Mouse (Mus musculus) bone marrow macrophage, adult 2 months (primary cell): ENCODE measurements around the gene Zfp423. TPM values are rescaled to one million over a fixed set of nuclear protein-coding genes. Genes with fewer than 3 reads are reported as not detected.
"Not testable (repeated sequence)": the region's sequence is repeated elsewhere in the genome, so short reads cannot be mapped to it uniquely, and the experiment has no call there.

Experiments
- H3K27ac ChIP-seq: 2 replicates; pipeline ENCODE4 v1.5.1; 2012; ENCODE audit warnings: low read depth, low read length; ENCODE audit not compliant: insufficient read depth
- H3K4me1 ChIP-seq: 2 replicates; pipeline ENCODE4 v1.6.1; 2012; ENCODE audit warnings: low read length; ENCODE audit not compliant: control insufficient read depth, insufficient read depth
- H3K4me3 ChIP-seq: 2 replicates; pipeline ENCODE4 v1.5.1; 2012; ENCODE audit warnings: mild to moderate bottlenecking, low read length, moderate library complexity; ENCODE audit not compliant: insufficient read depth
- CTCF ChIP-seq: IDR thresholded peaks from 2 replicates; pipeline ENCODE4 v1.5.1; 2012; ENCODE audit warnings: low read depth, mild to moderate bottlenecking, low read length, moderate library complexity
- POLR2A ChIP-seq: IDR thresholded peaks from 2 replicates; pipeline ENCODE4 v1.6.1; 2012; ENCODE audit warnings: mild to moderate bottlenecking, low read depth, low read length, borderline replicate concordance
- polyA plus RNA-seq: library from polyadenylated mRNA; stranded (reverse); fragments of >200 nt; gene quantifications from 2 replicates; pipeline ENCODE4 v1.2.4, GENCODE M21; 2012; ENCODE audit not compliant: missing spikeins, insufficient read depth, insufficient read length

Zfp423 gene
- polyA plus RNA-seq, 1 experiment = not detected

GRCm38 (mm10) chr8:87847796-87848195, 111.6 kb downstream of the Zfp423 start:
- Histone ChIP-seq H3K4me3 (no peak overlapping the region), H3K4me1 (no peaks in the 10 kb centered on the region), H3K27ac (no peak overlapping the region)
- no peak for TF ChIP-seq POLR2A
- TF ChIP-seq CTCF = no peak

- H3K27ac ChIP-seq, H3K4me1 ChIP-seq, H3K4me3 ChIP-seq: not testable (repeated sequence)
These were observed 117.3 kb downstream of the Zfp423 start for GRCm38 (mm10) chr8:87842096-87842495.

GRCm38 (mm10) chr8:87837266-87837665, 122.1 kb downstream of the Zfp423 start:
- H3K4me1 ChIP-seq = no peaks in the 10 kb centered on the region
- H3K27ac ChIP-seq = no peak overlapping the region
- no peak overlapping the region for H3K4me3 ChIP-seq
- TF ChIP-seq CTCF (no peak), POLR2A (no peak)

- Histone ChIP-seq H3K27ac (no peak overlapping the region), H3K4me3 (no peak overlapping the region), H3K4me1 (no peaks in the 10 kb centered on the region)
- TF ChIP-seq CTCF (no peak), POLR2A (no peak)
These were observed 122.5 kb downstream of the Zfp423 start for GRCm38 (mm10) chr8:87836866-87837265.

- H3K4me3 ChIP-seq = no peak overlapping the region
- TF ChIP-seq POLR2A (no peak), CTCF (no peak)
- no peaks in the 10 kb centered on the region for H3K4me1 ChIP-seq
These were observed 123.5 kb downstream of the Zfp423 start for GRCm38 (mm10) chr8:87835924-87836323.

GRCm38 (mm10) chr8:87835411-87835821, 124.0 kb downstream of the Zfp423 start:
- no peaks in the 10 kb centered on the region for H3K4me1 ChIP-seq
- TF ChIP-seq POLR2A (no peak), CTCF (no peak)
- no peak overlapping the region for H3K27ac ChIP-seq
- no peak overlapping the region for H3K4me3 ChIP-seq

More at GRCm38 (mm10) chr8:87835924-87836323, 123.5 kb downstream of the Zfp423 start:
- H3K27ac ChIP-seq = no peak overlapping the region

DNA sequence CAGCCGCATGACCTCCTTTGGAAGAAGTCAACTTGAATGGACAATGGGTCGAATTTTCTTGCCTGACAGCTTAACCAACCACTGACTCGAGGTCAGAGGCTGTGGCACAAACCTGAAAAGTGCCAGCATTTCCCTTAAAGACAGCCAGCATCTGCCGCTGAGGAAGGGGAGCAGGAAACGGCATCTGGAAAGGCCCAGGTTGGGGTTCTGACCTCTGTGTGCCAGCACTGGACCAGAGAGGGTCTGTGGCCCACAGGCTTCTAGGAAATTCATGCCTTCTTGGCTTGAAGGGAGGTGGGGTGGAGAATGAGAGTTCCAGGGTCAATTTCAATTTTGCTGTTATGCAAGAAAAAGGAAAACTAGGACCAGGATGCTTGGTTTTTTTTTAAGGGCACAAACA, 124.7 kb downstream of the Zfp423 start:
- no peak for TF ChIP-seq POLR2A
- TF ChIP-seq CTCF = no peak
- Histone ChIP-seq H3K27ac (no peak overlapping the region), H3K4me1 (no peaks in the 10 kb centered on the region), H3K4me3 (no peak overlapping the region)

- H3K27ac ChIP-seq = no peak overlapping the region
- TF ChIP-seq POLR2A = no peak
- no peak for TF ChIP-seq CTCF
- no peaks in the 10 kb centered on the region for H3K4me1 ChIP-seq
- H3K4me3 ChIP-seq = no peak overlapping the region
These were observed 125.4 kb downstream of the Zfp423 start for GRCm38 (mm10) chr8:87833841-87834620.

GRCm38 (mm10) chr8:87833339-87833738, 126.1 kb downstream of the Zfp423 start:
- Histone ChIP-seq H3K27ac (no peak overlapping the region), H3K4me1 (no peaks in the 10 kb centered on the region), H3K4me3 (no peak overlapping the region)
- TF ChIP-seq POLR2A = no peak
- TF ChIP-seq CTCF = no peak

- TF ChIP-seq POLR2A (no peak), CTCF (no peak)
- no peak overlapping the region for H3K27ac ChIP-seq
- H3K4me3 ChIP-seq = no peak overlapping the region
- H3K4me1 ChIP-seq = no peaks in the 10 kb centered on the region
These were observed 126.7 kb downstream of the Zfp423 start for GRCm38 (mm10) chr8:87832381-87833325.
